Mouse (Mus musculus) forebrain, postnatal 0 days (tissue): ENCODE measurements around the gene Pip5k1b. TPM values are rescaled to one million over a fixed set of nuclear protein-coding genes. Genes with fewer than 3 reads are reported as not detected.
A peak's percentile ranks its signal among the peaks of the same experiment; 100 is the strongest.

Experiments
- ATAC-seq: fragments of 200-750 bp; cut with Nextera tagmentation; 2 replicates; pipeline ENCODE4 v1.8.0; 2017; ENCODE audit warnings: mild to moderate bottlenecking, moderate library complexity
- DNase-seq: peaks from one replicate; pipeline ENCODE4 v3.0.0-alpha.2; 2015
- H3K27ac ChIP-seq: fragments of 300-500 bp; sonication (generic); 2 replicates; pipeline ENCODE4 v1.5.1; 2014; ENCODE audit warnings: low read depth, mild to moderate bottlenecking, antibody characterized with exemption, low read length, moderate library complexity, mixed read lengths
- H3K27me3 ChIP-seq: fragments of 300-500 bp; sonication (generic); 2 replicates; pipeline ENCODE4 v1.6.1; 2014; ENCODE audit warnings: mild to moderate bottlenecking, low read length, mixed read lengths; ENCODE audit not compliant: insufficient read depth
- H3K36me3 ChIP-seq: fragments of 300-500 bp; sonication (generic); 2 replicates; pipeline ENCODE4 v1.6.1; 2014; ENCODE audit warnings: mild to moderate bottlenecking, moderate library complexity; ENCODE audit not compliant: insufficient read depth
- H3K4me1 ChIP-seq: fragments of 300-500 bp; sonication (generic); 2 replicates; pipeline ENCODE4 v1.6.1; 2014; ENCODE audit warnings: antibody characterized with exemption; ENCODE audit not compliant: insufficient read depth
- H3K4me2 ChIP-seq: fragments of 300-500 bp; sonication (generic); 2 replicates; pipeline ENCODE4 v1.6.1; 2014; ENCODE audit warnings: low read depth, mild to moderate bottlenecking, moderate library complexity
- H3K4me3 ChIP-seq: fragments of 300-500 bp; sonication (generic); 2 replicates; pipeline ENCODE4 v1.5.1; 2014; ENCODE audit warnings: low read depth, low read length, mixed read lengths
- H3K9ac ChIP-seq: fragments of 300-500 bp; sonication (generic); 2 replicates; pipeline ENCODE4 v1.6.1; 2014; ENCODE audit warnings: mild to moderate bottlenecking
- H3K9me3 ChIP-seq: fragments of 300-500 bp; sonication (generic); 2 replicates; pipeline ENCODE4 v1.6.1; 2016; ENCODE audit warnings: low read length
- CTCF ChIP-seq: sonication (generic); IDR thresholded peaks from 2 replicates; pipeline ENCODE4 v1.5.1; 2016; ENCODE audit warnings: antibody characterized with exemption, control low read depth, low read depth
- WGBS: fragments of 180-500 bp; shearing (Covaris S2); extraction: QIAGEN DNeasy Blood & Tissue Kit; methylation state at CpG from one replicate; pipeline ENCODE4 v1.1.7; 2014; 5-methylcytosine and 5-hydroxymethylcytosine counted together
- polyA plus RNA-seq: library from polyadenylated mRNA; unstranded; fragments of >200 nt; fragmentation: Nextera tagmentation; extraction: Ambion mirVana; gene quantifications from 2 replicates; pipeline ENCODE4 v1.2.1, GENCODE M21; 2015
- total RNA-seq: library from RNA; depleted of rRNA; stranded (reverse); fragments of >200 nt; gene quantifications from 2 replicates; pipeline ENCODE4 v1.2.3, GENCODE M21; 2014

Pip5k1b gene
- total and polyA plus RNA-seq, 2 experiments from 2014 or later: 1.8 to 2.7 TPM

GRCm38 (mm10) chr19:24316060-24316725 lies 239.5 kb downstream of the Pip5k1b start:
- TF ChIP-seq CTCF: no peak
- H3K9ac ChIP-seq: no peak overlapping the region
- H3K9me3 ChIP-seq: no peaks in the 10 kb centered on the region
- H3K4me1 ChIP-seq: peaks cover 15% of the 10 kb centered on the region
- H3K4me3 ChIP-seq: no peak overlapping the region
- DNase-seq: no peak
- H3K27ac ChIP-seq: no peak overlapping the region
- H3K27me3 ChIP-seq: 0 out of 2 replicates have a peak, but pooled peaks cover 3% of the 10 kb centered on the region
- no peak overlapping the region for H3K4me2 ChIP-seq
- no peak for ATAC-seq
- 60% methylated on average over 9 of the region's 9 CpGs for WGBS
- no peaks in the 10 kb centered on the region for H3K36me3 ChIP-seq

- DNase-seq: no peak
- no peak overlapping the region for H3K27ac ChIP-seq
- H3K4me3 ChIP-seq: no peak overlapping the region
- TF ChIP-seq CTCF: no peak
- H3K27me3 ChIP-seq: 0 out of 2 replicates have a peak, but pooled peaks cover 3% of the 10 kb centered on the region
- H3K9ac ChIP-seq: no peak overlapping the region
- ATAC-seq: no peak
- no peaks in the 10 kb centered on the region for H3K36me3 ChIP-seq
- no peaks in the 10 kb centered on the region for H3K9me3 ChIP-seq
- no peak overlapping the region for H3K4me2 ChIP-seq
- whole genome bisulfite sequencing: 87% methylated on average over 4 of the region's 4 CpGs
- peaks cover 15% of the 10 kb centered on the region for H3K4me1 ChIP-seq
These were observed 240.4 kb downstream of the Pip5k1b start for GRCm38 (mm10) chr19:24315234-24315633.

GRCm38 (mm10) chr19:24314676-24315075 lies 241.0 kb downstream of the Pip5k1b start:
- Histone ChIP-seq H3K27me3 (0 out of 2 replicates have a peak, but pooled peaks cover 3% of the 10 kb centered on the region), H3K4me3 (no peak overlapping the region), H3K27ac (no peak overlapping the region), H3K4me1 (peaks cover 15% of the 10 kb centered on the region), H3K4me2 (no peak overlapping the region), H3K9ac (no peak overlapping the region), H3K36me3 (no peaks in the 10 kb centered on the region), H3K9me3 (no peaks in the 10 kb centered on the region)
- TF ChIP-seq CTCF: no peak
- 92% methylated on average over 11 of the region's 11 CpGs for WGBS
- DNase-seq (no peak), ATAC-seq (no peak)

- Histone ChIP-seq H3K9me3 (no peaks in the 10 kb centered on the region), H3K36me3 (no peaks in the 10 kb centered on the region), H3K9ac (no peak overlapping the region), H3K4me2 (no peak overlapping the region), H3K4me3 (no peak overlapping the region), H3K4me1 (peaks cover 21% of the 10 kb centered on the region), H3K27ac (no peak overlapping the region), H3K27me3 (0 out of 2 replicates have a peak, but pooled peaks cover 3% of the 10 kb centered on the region)
- WGBS: 21% methylated on average over 12 of the region's 12 CpGs
- no peak for ATAC-seq
- peak; percentile 51 for DNase-seq
- no peak for TF ChIP-seq CTCF
These were observed 242.9 kb downstream of the Pip5k1b start for GRCm38 (mm10) chr19:24312556-24313342.

- H3K9ac ChIP-seq: no peak overlapping the region
- WGBS: 71% methylated on average over 5 of the region's 5 CpGs
These were observed 243.6 kb downstream of the Pip5k1b start for GRCm38 (mm10) chr19:24312046-24312445.

GRCm38 (mm10) chr19:24308305-24308705 lies 247.4 kb downstream of the Pip5k1b start:
- no peak for TF ChIP-seq CTCF
- Histone ChIP-seq H3K36me3 (no peaks in the 10 kb centered on the region), H3K27ac (peak overlapping the region; percentile 57), H3K9ac (no peak overlapping the region), H3K4me2 (no peak overlapping the region), H3K27me3 (no peaks in the 10 kb centered on the region), H3K4me1 (peaks cover 10% of the 10 kb centered on the region; the same call in 1 of the 2 replicates), H3K4me3 (no peak overlapping the region), H3K9me3 (no peaks in the 10 kb centered on the region)
- DNase-seq (peak; percentile 42), ATAC-seq (peak; percentile 85)
- WGBS: 7% methylated on average over 5 of the region's 5 CpGs

More at GRCm38 (mm10) chr19:24312046-24312445, 243.6 kb downstream of the Pip5k1b start:
- ATAC-seq (no peak), DNase-seq (no peak)
- 0 out of 2 replicates have a peak, but pooled peaks cover 3% of the 10 kb centered on the region for H3K27me3 ChIP-seq
- H3K4me1 ChIP-seq: peaks cover 16% of the 10 kb centered on the region
- no peak overlapping the region for H3K4me2 ChIP-seq
- H3K4me3 ChIP-seq: no peak overlapping the region
- no peaks in the 10 kb centered on the region for H3K36me3 ChIP-seq
- no peak for TF ChIP-seq CTCF
- no peak overlapping the region for H3K27ac ChIP-seq
- H3K9me3 ChIP-seq: no peaks in the 10 kb centered on the region
